Mouse (Mus musculus) lung, embryonic 16.5 days (tissue): ENCODE results near the gene Cblb. TPM values are rescaled to one million over a fixed set of nuclear protein-coding genes. Genes with fewer than 3 reads are reported as not detected.

ENCODE experiments used
- ATAC-seq: fragments of 200-750 bp; cut with Nextera tagmentation; 2 replicates; pipeline ENCODE4 v1.8.0; 2017; ENCODE audit warnings: low read depth, mild to moderate bottlenecking, moderate library complexity
- H3K27ac ChIP-seq: fragments of 300-500 bp; sonication (generic); 2 replicates; pipeline ENCODE4 v1.5.1; 2014; ENCODE audit warnings: mild to moderate bottlenecking, control low read depth, low read length
- H3K27me3 ChIP-seq: fragments of 300-500 bp; sonication (generic); 2 replicates; pipeline ENCODE4 v1.6.1; 2014; ENCODE audit warnings: low read depth, low read length, mixed read lengths; ENCODE audit not compliant: control insufficient read depth, insufficient read depth
- H3K36me3 ChIP-seq: fragments of 300-500 bp; sonication (generic); 2 replicates; pipeline ENCODE4 v1.6.1; 2014; ENCODE audit warnings: low read length; ENCODE audit not compliant: control insufficient read depth, insufficient read depth
- H3K4me1 ChIP-seq: fragments of 300-500 bp; sonication (generic); replicated peaks from 2 replicates; pipeline ENCODE4 v1.6.1; 2014; ENCODE audit warnings: low read length, mixed read lengths; ENCODE audit not compliant: control insufficient read depth, insufficient read depth
- H3K4me2 ChIP-seq: fragments of 300-500 bp; sonication (generic); 2 replicates; pipeline ENCODE4 v1.6.1; 2014; ENCODE audit warnings: low read depth, low read length, control low read depth
- H3K4me3 ChIP-seq: fragments of 300-500 bp; sonication (generic); 2 replicates; pipeline ENCODE4 v1.5.1; 2014; ENCODE audit warnings: mild to moderate bottlenecking, low read length, control low read depth
- H3K9ac ChIP-seq: fragments of 300-500 bp; sonication (generic); 2 replicates; pipeline ENCODE4 v1.6.1; 2014; ENCODE audit warnings: low read length, control low read depth
- H3K9me3 ChIP-seq: fragments of 300-500 bp; sonication (generic); 2 replicates; pipeline ENCODE4 v1.6.1; 2016; ENCODE audit warnings: low read length; ENCODE audit not compliant: control insufficient read depth
- WGBS: fragments of 180-500 bp; shearing (Covaris S2); extraction: QIAGEN DNeasy Blood & Tissue Kit; methylation state at CpG from one replicate; pipeline ENCODE4 v1.1.7; 2014; 5-methylcytosine and 5-hydroxymethylcytosine counted together
- polyA plus RNA-seq: library from polyadenylated mRNA; unstranded; fragments of >200 nt; fragmentation: Nextera tagmentation; extraction: Ambion mirVana; gene quantifications from 2 replicates; pipeline ENCODE4 v1.2.1, GENCODE M21; 2015

Gene Cblb
- polyA plus RNA-seq, 1 experiment from 2014 or later, result 15.3 TPM

GRCm38 (mm10) chr16:52145552-52145951 is 114.5 kb downstream of the Cblb start:
- Histone ChIP-seq H3K9ac (no peak overlapping the region), H3K4me2 (no peak overlapping the region), H3K27ac (no peak overlapping the region), H3K36me3 (peaks cover 23% of the 10 kb centered on the region), H3K27me3 (no peaks in the 10 kb centered on the region), H3K4me1 (no peaks in the 10 kb centered on the region), H3K9me3 (no peaks in the 10 kb centered on the region), H3K4me3 (no peak overlapping the region)
- WGBS, result 75% methylated on average over 4 of the region's 4 CpGs
- ATAC-seq, result no peak

- H3K4me1 ChIP-seq, result no peaks in the 10 kb centered on the region
- H3K9me3 ChIP-seq, result no peaks in the 10 kb centered on the region
- no peaks in the 10 kb centered on the region for H3K27me3 ChIP-seq
- WGBS, result 76% methylated on average over 11 of the region's 11 CpGs
- H3K27ac ChIP-seq, result no peak overlapping the region
- peaks cover 20% of the 10 kb centered on the region for H3K36me3 ChIP-seq
- no peak overlapping the region for H3K9ac ChIP-seq
- no peak overlapping the region for H3K4me2 ChIP-seq
- no peak for ATAC-seq
- no peak overlapping the region for H3K4me3 ChIP-seq
These were observed 116.1 kb downstream of the Cblb start for GRCm38 (mm10) chr16:52146976-52147696.

- no peak overlapping the region for H3K9ac ChIP-seq
- H3K9me3 ChIP-seq, result no peaks in the 10 kb centered on the region
- no peak overlapping the region for H3K4me3 ChIP-seq
- no peaks in the 10 kb centered on the region for H3K27me3 ChIP-seq
- WGBS, result 65% methylated on average over 6 of the region's 6 CpGs
- no peak overlapping the region for H3K27ac ChIP-seq
- no peak for ATAC-seq
- no peak overlapping the region for H3K4me2 ChIP-seq
- peaks cover 17% of the 10 kb centered on the region for H3K36me3 ChIP-seq
- no peaks in the 10 kb centered on the region for H3K4me1 ChIP-seq
These were observed 117.0 kb downstream of the Cblb start for GRCm38 (mm10) chr16:52148041-52148440.

- 86% methylated on average over 6 of the region's 6 CpGs for WGBS
- H3K27me3 ChIP-seq, result no peaks in the 10 kb centered on the region
- no peaks in the 10 kb centered on the region for H3K4me1 ChIP-seq
- no peak for ATAC-seq
- H3K27ac ChIP-seq, result no peak overlapping the region
- peaks cover 18% of the 10 kb centered on the region for H3K36me3 ChIP-seq
- no peaks in the 10 kb centered on the region for H3K9me3 ChIP-seq
- no peak overlapping the region for H3K4me3 ChIP-seq
- H3K9ac ChIP-seq, result no peak overlapping the region
- no peak overlapping the region for H3K4me2 ChIP-seq
These were observed 118.2 kb downstream of the Cblb start for GRCm38 (mm10) chr16:52149135-52149769.

- WGBS, result 80% methylated on average over 5 of the region's 5 CpGs
- Histone ChIP-seq H3K36me3 (peaks cover 9% of the 10 kb centered on the region), H3K4me1 (no peaks in the 10 kb centered on the region)
These were observed 124.1 kb downstream of the Cblb start for GRCm38 (mm10) chr16:52155030-52155696.

GRCm38 (mm10) chr16:52159958-52160504 is 129.0 kb downstream of the Cblb start:
- Histone ChIP-seq H3K4me2 (no peak overlapping the region), H3K27me3 (no peaks in the 10 kb centered on the region), H3K36me3 (no peaks in the 10 kb centered on the region; the same call in 1 of the 2 replicates), H3K27ac (no peak overlapping the region), H3K9ac (no peak overlapping the region), H3K4me1 (no peaks in the 10 kb centered on the region), H3K4me3 (no peak overlapping the region), H3K9me3 (no peaks in the 10 kb centered on the region)
- no peak for ATAC-seq
- WGBS, result 83% methylated on average over 6 of the region's 6 CpGs

More at GRCm38 (mm10) chr16:52155030-52155696, 124.1 kb downstream of the Cblb start:
- ATAC-seq, result no peak
- no peak overlapping the region for H3K27ac ChIP-seq
- H3K27me3 ChIP-seq, result no peaks in the 10 kb centered on the region
- no peak overlapping the region for H3K4me2 ChIP-seq
- H3K9me3 ChIP-seq, result no peaks in the 10 kb centered on the region
- no peak overlapping the region for H3K9ac ChIP-seq
- H3K4me3 ChIP-seq, result no peak overlapping the region

GRCm38 (mm10) chr16:52164246-52164645 is 133.2 kb downstream of the Cblb start:
- H3K36me3 ChIP-seq, result peaks cover 13% of the 10 kb centered on the region
- no peak overlapping the region for H3K27ac ChIP-seq
- H3K27me3 ChIP-seq, result no peaks in the 10 kb centered on the region
- no peak for ATAC-seq
- H3K4me2 ChIP-seq, result no peak overlapping the region
- WGBS, result 87% methylated on average over 9 of the region's 9 CpGs
- no peaks in the 10 kb centered on the region for H3K4me1 ChIP-seq
- no peaks in the 10 kb centered on the region for H3K9me3 ChIP-seq
- H3K9ac ChIP-seq, result no peak overlapping the region
- H3K4me3 ChIP-seq, result no peak overlapping the region

- ATAC-seq, result no peak
- Histone ChIP-seq H3K4me3 (no peak overlapping the region), H3K4me2 (no peak overlapping the region), H3K9ac (no peak overlapping the region), H3K9me3 (no peaks in the 10 kb centered on the region), H3K27ac (no peak overlapping the region), H3K27me3 (no peaks in the 10 kb centered on the region), H3K36me3 (peaks cover 13% of the 10 kb centered on the region), H3K4me1 (no peaks in the 10 kb centered on the region)
These were observed 142.2 kb downstream of the Cblb start for GRCm38 (mm10) chr16:52173253-52173652.

- Histone ChIP-seq H3K4me1 (no peaks in the 10 kb centered on the region), H3K9me3 (no peaks in the 10 kb centered on the region), H3K27me3 (no peaks in the 10 kb centered on the region), H3K4me3 (no peak overlapping the region), H3K27ac (no peak overlapping the region), H3K9ac (no peak overlapping the region), H3K4me2 (no peak overlapping the region), H3K36me3 (peaks cover 8% of the 10 kb centered on the region)
- WGBS, result 90% methylated on average over 3 of the region's 3 CpGs
- no peak for ATAC-seq
These were observed 148.8 kb downstream of the Cblb start for GRCm38 (mm10) chr16:52179839-52180238.
